Mouse (Mus musculus): ENCODE data around the gene Psmg3. TPM values are rescaled to one million over a fixed set of nuclear protein-coding genes. Genes with fewer than 3 reads are reported as not detected.
A peak's percentile ranks its signal among the peaks of the same experiment; 100 is the strongest.

The Psmg3 gene
- 72.6 and 78.0 TPM in 2 replicates for polyA plus RNA-seq (2014; fragmentation: Nextera tagmentation; extraction: Ambion mirVana)

GRCm38 (mm10) chr5:139826357-139827055 is at the start of gene Psmg3, which contains the start of gene Gm26938:
TSS of gene Psmg3 (minus strand) at chr5:139826885.
TSS of gene Gm26938 (minus strand) at chr5:139826407.
- no peaks in the 10 kb centered on the region for H3K9me3 ChIP-seq (ENCODE audit: control insufficient read depth, low read length)
- no peaks in the 10 kb centered on the region for H3K27me3 ChIP-seq (ENCODE audit: control insufficient read depth, insufficient read depth, low read length)
- H3K36me3 ChIP-seq (ENCODE audit: control insufficient read depth, insufficient read depth, low read length), result peaks cover 32% of the 10 kb centered on the region
- DNase-seq, result peak; percentile 92
- peak; percentile 83; the same call in 1 of the 2 replicates for ATAC-seq (ENCODE audit: low FRiP score, low TSS enrichment)
- under 1% methylated on average over 43 of the region's 43 CpGs for WGBS
- peak within 1 kb of the TSS; percentile 78 for H3K27ac ChIP-seq (replicated peaks; ENCODE audit: low read depth, low read length)
- peak within 1 kb of the TSS; percentile 73 for H3K9ac ChIP-seq (replicated peaks; ENCODE audit: low read length)
- peak within 1 kb of the TSS; percentile 87 for H3K4me3 ChIP-seq (replicated peaks; ENCODE audit: low read depth, low read length)
- H3K4me1 ChIP-seq (ENCODE audit: control insufficient read depth, insufficient read depth, low read length), result peaks cover 11% of the 10 kb centered on the region
- H3K4me2 ChIP-seq (ENCODE audit: low read length), result peak within 1 kb of the TSS; percentile 95

GRCm38 (mm10) chr5:139871526-139871925 is 44.8 kb upstream of the Psmg3 start:
- H3K27me3 ChIP-seq (ENCODE audit: control insufficient read depth, insufficient read depth, low read length), result no peaks in the 10 kb centered on the region
- H3K4me3 ChIP-seq (replicated peaks; ENCODE audit: low read depth, low read length), result no peak overlapping the region
- DNase-seq, result no peak
- ATAC-seq (ENCODE audit: low FRiP score, low TSS enrichment), result no peak
- no peaks in the 10 kb centered on the region for H3K36me3 ChIP-seq (ENCODE audit: control insufficient read depth, insufficient read depth, low read length)
- H3K4me2 ChIP-seq (ENCODE audit: low read length), result no peak overlapping the region
- no peaks in the 10 kb centered on the region for H3K4me1 ChIP-seq (ENCODE audit: control insufficient read depth, insufficient read depth, low read length)
- no peaks in the 10 kb centered on the region for H3K9me3 ChIP-seq (ENCODE audit: control insufficient read depth, low read length)
- WGBS, result 89% methylated on average over 1 of the region's 1 CpGs
- no peak overlapping the region for H3K9ac ChIP-seq (replicated peaks; ENCODE audit: low read length)
- no peak overlapping the region for H3K27ac ChIP-seq (replicated peaks; ENCODE audit: low read depth, low read length)

GRCm38 (mm10) chr5:139870886-139871285 is 44.2 kb upstream of the Psmg3 start:
- no peak overlapping the region for H3K4me2 ChIP-seq (ENCODE audit: low read length)
- 13% methylated on average over 4 of the region's 4 CpGs for WGBS
- DNase-seq (no peak), ATAC-seq (ENCODE audit: low FRiP score, low TSS enrichment) (no peak)
- no peaks in the 10 kb centered on the region for H3K4me1 ChIP-seq (ENCODE audit: control insufficient read depth, insufficient read depth, low read length)
- H3K9me3 ChIP-seq (ENCODE audit: control insufficient read depth, low read length), result no peaks in the 10 kb centered on the region
- no peak overlapping the region for H3K9ac ChIP-seq (replicated peaks; ENCODE audit: low read length)
- H3K36me3 ChIP-seq (ENCODE audit: control insufficient read depth, insufficient read depth, low read length), result no peaks in the 10 kb centered on the region
- H3K27ac ChIP-seq (replicated peaks; ENCODE audit: low read depth, low read length), result no peak overlapping the region
- no peaks in the 10 kb centered on the region for H3K27me3 ChIP-seq (ENCODE audit: control insufficient read depth, insufficient read depth, low read length)
- H3K4me3 ChIP-seq (replicated peaks; ENCODE audit: low read depth, low read length), result no peak overlapping the region

- Histone ChIP-seq H3K4me1 (ENCODE audit: control insufficient read depth, insufficient read depth, low read length) (peaks cover 8% of the 10 kb centered on the region), H3K27me3 (ENCODE audit: control insufficient read depth, insufficient read depth, low read length) (no peaks in the 10 kb centered on the region), H3K4me3 (replicated peaks; ENCODE audit: low read depth, low read length) (no peak overlapping the region), H3K4me2 (ENCODE audit: low read length) (no peak overlapping the region), H3K9ac (replicated peaks; ENCODE audit: low read length) (no peak overlapping the region), H3K9me3 (ENCODE audit: control insufficient read depth, low read length) (no peaks in the 10 kb centered on the region), H3K36me3 (ENCODE audit: control insufficient read depth, insufficient read depth, low read length) (no peaks in the 10 kb centered on the region), H3K27ac (replicated peaks; ENCODE audit: low read depth, low read length) (no peak overlapping the region)
- DNase-seq (peak; percentile 72), ATAC-seq (ENCODE audit: low FRiP score, low TSS enrichment) (no peak)
- WGBS, result 66% methylated on average over 4 of the region's 4 CpGs
Observed at GRCm38 (mm10) chr5:139862759-139863158, 36.1 kb upstream of the Psmg3 start.

GRCm38 (mm10) chr5:139860328-139861104 is 33.8 kb upstream of the Psmg3 start:
- Histone ChIP-seq H3K4me3 (replicated peaks; ENCODE audit: low read depth, low read length) (no peak overlapping the region), H3K9me3 (ENCODE audit: control insufficient read depth, low read length) (no peaks in the 10 kb centered on the region), H3K4me2 (ENCODE audit: low read length) (peak overlapping the region; percentile 12), H3K9ac (replicated peaks; ENCODE audit: low read length) (no peak overlapping the region; the same call in 1 of the 2 replicates), H3K36me3 (ENCODE audit: control insufficient read depth, insufficient read depth, low read length) (no peaks in the 10 kb centered on the region), H3K4me1 (ENCODE audit: control insufficient read depth, insufficient read depth, low read length) (peaks cover 8% of the 10 kb centered on the region), H3K27me3 (ENCODE audit: control insufficient read depth, insufficient read depth, low read length) (no peaks in the 10 kb centered on the region), H3K27ac (replicated peaks; ENCODE audit: low read depth, low read length) (peak overlapping the region; percentile 45; the same call in 1 of the 2 replicates)
- DNase-seq (peak; percentile 64), ATAC-seq (ENCODE audit: low FRiP score, low TSS enrichment) (peak; percentile 48; the same call in 1 of the 2 replicates)
- WGBS, result 16% methylated on average over 15 of the region's 15 CpGs

GRCm38 (mm10) chr5:139849626-139850320 is 23.1 kb upstream of the Psmg3 start:
- no peak for DNase-seq
- no peaks in the 10 kb centered on the region for H3K36me3 ChIP-seq (ENCODE audit: control insufficient read depth, insufficient read depth, low read length)
- H3K4me3 ChIP-seq (replicated peaks; ENCODE audit: low read depth, low read length), result no peak overlapping the region
- 0 out of 2 replicates have a peak, but pooled peaks cover 2% of the 10 kb centered on the region for H3K4me1 ChIP-seq (ENCODE audit: control insufficient read depth, insufficient read depth, low read length)
- H3K27me3 ChIP-seq (ENCODE audit: control insufficient read depth, insufficient read depth, low read length), result no peaks in the 10 kb centered on the region
- no peak overlapping the region for H3K27ac ChIP-seq (replicated peaks; ENCODE audit: low read depth, low read length)
- peaks cover under 1% of the 10 kb centered on the region; the same call in 1 of the 2 replicates for H3K9me3 ChIP-seq (ENCODE audit: control insufficient read depth, low read length)
- 84% methylated on average over 12 of the region's 12 CpGs for WGBS
- H3K4me2 ChIP-seq (ENCODE audit: low read length), result no peak overlapping the region
- no peak overlapping the region for H3K9ac ChIP-seq (replicated peaks; ENCODE audit: low read length)
- no peak for ATAC-seq (ENCODE audit: low FRiP score, low TSS enrichment)

- 19% methylated on average over 3 of the region's 3 CpGs for WGBS
- no peak for ATAC-seq (ENCODE audit: low FRiP score, low TSS enrichment)
Observed at GRCm38 (mm10) chr5:139839142-139839541, 12.5 kb upstream of the Psmg3 start.

GRCm38 (mm10) chr5:139838476-139838892 is 11.8 kb upstream of the Psmg3 start:
- Histone ChIP-seq H3K4me3 (replicated peaks; ENCODE audit: low read depth, low read length) (no peak overlapping the region), H3K27me3 (ENCODE audit: control insufficient read depth, insufficient read depth, low read length) (no peaks in the 10 kb centered on the region), H3K9ac (replicated peaks; ENCODE audit: low read length) (no peak overlapping the region), H3K9me3 (ENCODE audit: control insufficient read depth, low read length) (no peaks in the 10 kb centered on the region), H3K4me1 (ENCODE audit: control insufficient read depth, insufficient read depth, low read length) (no peaks in the 10 kb centered on the region), H3K36me3 (ENCODE audit: control insufficient read depth, insufficient read depth, low read length) (no peaks in the 10 kb centered on the region), H3K4me2 (ENCODE audit: low read length) (no peak overlapping the region), H3K27ac (replicated peaks; ENCODE audit: low read depth, low read length) (no peak overlapping the region)
- peak; percentile 92 for DNase-seq
- WGBS, result 15% methylated on average over 2 of the region's 2 CpGs
- ATAC-seq (ENCODE audit: low FRiP score, low TSS enrichment), result peak; percentile 37

More at GRCm38 (mm10) chr5:139839142-139839541, 12.5 kb upstream of the Psmg3 start:
- peak; percentile 26 for DNase-seq
- Histone ChIP-seq H3K27ac (replicated peaks; ENCODE audit: low read depth, low read length) (no peak overlapping the region), H3K4me1 (ENCODE audit: control insufficient read depth, insufficient read depth, low read length) (no peaks in the 10 kb centered on the region), H3K36me3 (ENCODE audit: control insufficient read depth, insufficient read depth, low read length) (no peaks in the 10 kb centered on the region), H3K4me2 (ENCODE audit: low read length) (no peak overlapping the region), H3K9me3 (ENCODE audit: control insufficient read depth, low read length) (peaks cover 3% of the 10 kb centered on the region), H3K4me3 (replicated peaks; ENCODE audit: low read depth, low read length) (no peak overlapping the region), H3K9ac (replicated peaks; ENCODE audit: low read length) (no peak overlapping the region), H3K27me3 (ENCODE audit: control insufficient read depth, insufficient read depth, low read length) (no peaks in the 10 kb centered on the region)

All from midbrain, embryonic 14.5 days (tissue).